In genomic region chr10:41689941-41690887, GRCm38 (mm10) we compare ENCODE assay signal across 8 mouse cellular contexts. TPM values are rescaled to one million over a fixed set of nuclear protein-coding genes. Genes with fewer than 3 reads are reported as not detected.
DNase-seq lines count a peak whose midpoint lies in the region; ATAC-seq and TF ChIP-seq lines count a peak whose summit lies in the region.

No protein-coding gene starts in this region.

- 0 out of 2 replicates have a peak, but pooled peaks cover 4% of the 10 kb centered on the region for H3K9me3 ChIP-seq in midbrain, postnatal 0 days (ENCODE audit: low read length)

- no peaks in the 10 kb centered on the region for H3K4me1 ChIP-seq in midbrain, postnatal 0 days (ENCODE audit: insufficient read depth, low read length)

- no peaks in the 10 kb centered on the region for H3K36me3 ChIP-seq in midbrain, postnatal 0 days (ENCODE audit: insufficient read depth, low read length)

- ATAC-seq in common myeloid progenitor, adult 5-6 weeks (replicated peaks; ENCODE audit: low read depth, poor library complexity, severe bottlenecking), result peak; percentile 97
- no peak for ATAC-seq in midbrain, postnatal 0 days (ENCODE audit: low FRiP score)

- peak overlapping the region; percentile 42 for H3K9ac ChIP-seq in midbrain, postnatal 0 days (replicated peaks; ENCODE audit: low read length, poor library complexity, severe bottlenecking)

- H3K27me3 ChIP-seq in midbrain, postnatal 0 days (ENCODE audit: insufficient read depth, low read length), result no peaks in the 10 kb centered on the region

- H3K4me2 ChIP-seq in midbrain, postnatal 0 days (ENCODE audit: low read depth, low read length, poor library complexity, severe bottlenecking), result peak overlapping the region; percentile 81

- peak; percentile 39 for DNase-seq in ovary, postnatal 10 days (ENCODE audit: low spot score)
- no peak for DNase-seq in ovary, adult 18-20 months (ENCODE audit: low spot score)
- peak; percentile 49 to 82 for DNase-seq in heart, adult 18-20 months
- DNase-seq in kidney, adult 18-20 months, result peak; percentile 70
- peak; percentile 58 for DNase-seq in liver
- DNase-seq in midbrain, postnatal 0 days (ENCODE audit: low spot score), result peak; percentile 77
- peak; percentile 64 to 83 for DNase-seq in spleen, postnatal 4 days (ENCODE audit: low spot score in 2 of 2)

- peak overlapping the region; percentile 42 for H3K4me3 ChIP-seq in midbrain, postnatal 0 days (ENCODE audit: low read depth, low read length)

- no peak overlapping the region for H3K27ac ChIP-seq in midbrain, postnatal 0 days (ENCODE audit: low read depth, low read length)

- 26% methylated on average over 24 of the region's 24 CpGs for WGBS in midbrain, postnatal 0 days

- peak; percentile 95 for TF ChIP-seq CTCF in midbrain, postnatal 0 days (IDR thresholded peaks at IDR 0.05)

RNA-seq across cellular contexts. Expression of gene Ccdc162, which starts 26.2 kb away (rescaled TPM):
- total RNA-seq in common myeloid progenitor, adult 5-6 weeks (2017), result not detected in 2 replicates
- total RNA-seq in heart, adult 18-20 months (2021), result under 1 TPM; 0.22 to 0.46 TPM
- 1.7 and 2.4 TPM in 2 replicates for total RNA-seq in midbrain, postnatal 0 days (2014; rRNA removed)
- 0.63 and 0.64 TPM in 2 replicates for polyA plus RNA-seq in midbrain, postnatal 0 days (2015; fragmentation: Nextera tagmentation; extraction: Ambion mirVana)
